Mouse (Mus musculus): ENCODE results near the gene Gvin1.
"Not testable (repeated sequence)": the region's sequence is repeated elsewhere in the genome, so short reads cannot be mapped to it uniquely, and the experiment has no call there.

The Gvin1 gene

DNA sequence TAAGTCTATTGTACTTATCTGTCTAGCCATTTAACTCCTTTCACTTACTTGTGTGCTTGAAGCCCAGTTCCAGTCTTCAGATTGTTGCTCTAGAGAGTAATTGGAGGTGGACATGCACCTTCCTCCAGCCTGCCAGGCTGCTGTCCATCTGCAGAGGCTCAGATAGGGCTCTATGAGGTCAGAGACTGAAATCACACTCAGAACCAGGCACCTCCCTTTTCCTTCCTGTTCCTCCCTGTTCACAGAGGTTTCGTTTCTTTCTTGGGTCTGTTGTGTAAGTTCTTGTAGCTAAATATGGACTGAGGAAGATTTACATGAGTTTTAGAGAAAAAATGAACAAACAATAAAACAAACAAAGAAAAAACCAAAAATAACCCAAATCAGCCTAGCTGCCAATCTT lies at the start of gene Gvin1:
TSS of gene Gvin1 (minus strand) at position 150 of the 400 bp plus-strand sequence.
- DNase-seq (ENCODE audit: low spot score) = not testable (repeated sequence)

DNA sequence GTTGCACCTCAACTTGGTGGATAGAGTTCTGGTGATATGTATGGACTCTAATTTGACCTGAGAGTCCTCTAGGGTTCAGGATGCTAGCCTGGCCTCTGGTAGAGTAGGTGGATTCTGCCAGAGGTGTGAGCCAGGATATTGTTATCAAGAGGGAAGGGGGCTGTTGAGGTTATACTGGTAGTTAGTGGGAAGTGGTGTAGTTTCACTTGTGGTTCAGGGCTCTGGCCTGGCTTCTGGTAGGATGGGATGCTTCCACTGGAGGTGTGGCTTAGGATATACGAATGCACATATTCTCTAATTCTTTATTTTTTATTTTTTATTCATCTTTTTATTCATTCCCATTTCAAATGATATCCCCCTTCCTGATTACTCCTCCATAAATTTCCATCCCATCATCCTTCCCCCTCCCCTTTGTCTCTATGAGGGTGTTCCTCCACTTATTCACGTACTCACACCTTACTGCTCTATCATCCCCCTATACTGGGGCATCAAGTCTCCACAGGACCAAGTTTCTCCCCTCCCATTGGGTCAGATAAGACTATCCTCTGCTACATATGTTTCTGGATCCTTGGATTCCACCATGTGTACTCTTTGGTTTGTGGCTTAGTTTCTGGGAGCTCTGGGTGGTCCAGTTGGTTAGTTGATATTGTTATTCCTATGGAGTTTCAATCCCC lies 36.9 kb upstream of the Gvin1 start:
- no peak for DNase-seq (ENCODE audit: low spot score)

DNA sequence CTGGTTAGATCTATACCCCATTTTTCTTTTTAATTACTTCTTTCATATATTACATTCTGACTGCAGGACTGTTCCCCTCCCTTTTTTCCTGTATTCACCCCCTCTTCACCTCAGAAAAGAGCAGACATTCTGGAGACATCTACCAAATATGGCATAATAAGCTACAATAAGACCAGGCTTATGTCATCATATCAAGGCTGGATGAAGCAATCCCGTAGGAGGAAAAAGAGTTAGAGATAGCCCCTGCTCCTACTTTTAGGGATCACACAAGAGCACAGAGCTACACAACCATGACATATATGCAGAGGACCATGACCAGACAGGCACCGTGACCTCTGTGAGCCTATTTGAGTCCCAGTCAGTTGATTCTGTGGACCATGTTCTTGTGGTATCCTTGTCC lies 33.8 kb upstream of the Gvin1 start:
- no peak for DNase-seq (ENCODE audit: low spot score)

DNA sequence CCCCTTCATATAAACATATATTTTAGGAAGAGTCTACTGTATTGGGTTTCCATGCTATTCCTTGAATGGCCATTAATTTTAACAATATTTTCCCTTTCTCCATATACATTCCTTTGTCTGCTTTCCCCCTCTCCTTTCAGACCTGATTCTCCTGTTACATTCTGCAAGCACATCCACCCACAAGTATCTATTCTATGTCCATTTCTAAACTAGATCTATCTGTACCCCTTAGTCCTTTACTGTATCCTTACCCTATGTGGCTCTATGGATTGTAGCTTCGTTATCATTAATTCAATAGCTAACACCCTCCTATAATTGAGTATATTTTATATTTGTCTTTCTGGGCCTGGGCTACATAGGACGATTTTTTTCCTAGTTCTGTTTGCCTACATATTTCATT lies 33.1 kb upstream of the Gvin1 start:
- DNase-seq (ENCODE audit: low spot score) = no peak

DNA sequence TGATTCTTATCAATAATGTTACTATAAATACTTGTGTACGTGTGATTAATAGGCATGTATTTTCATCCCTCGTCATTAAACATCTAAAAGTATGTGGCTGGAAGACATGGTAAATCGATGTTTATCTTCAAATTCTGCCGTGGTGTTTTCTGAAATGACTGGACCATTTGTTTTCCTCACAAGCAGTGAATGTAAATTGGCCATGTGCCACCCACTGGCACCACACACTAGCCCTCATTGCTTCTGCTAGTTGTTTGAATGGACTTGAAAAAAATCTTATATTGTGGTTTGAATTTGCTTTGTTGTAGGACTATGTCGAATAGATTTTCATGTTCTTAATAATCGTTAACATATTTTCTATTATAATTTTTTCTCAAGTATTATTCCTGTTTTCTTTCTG lies 30.5 kb upstream of the Gvin1 start:
- DNase-seq (ENCODE audit: low spot score) = no peak

DNA sequence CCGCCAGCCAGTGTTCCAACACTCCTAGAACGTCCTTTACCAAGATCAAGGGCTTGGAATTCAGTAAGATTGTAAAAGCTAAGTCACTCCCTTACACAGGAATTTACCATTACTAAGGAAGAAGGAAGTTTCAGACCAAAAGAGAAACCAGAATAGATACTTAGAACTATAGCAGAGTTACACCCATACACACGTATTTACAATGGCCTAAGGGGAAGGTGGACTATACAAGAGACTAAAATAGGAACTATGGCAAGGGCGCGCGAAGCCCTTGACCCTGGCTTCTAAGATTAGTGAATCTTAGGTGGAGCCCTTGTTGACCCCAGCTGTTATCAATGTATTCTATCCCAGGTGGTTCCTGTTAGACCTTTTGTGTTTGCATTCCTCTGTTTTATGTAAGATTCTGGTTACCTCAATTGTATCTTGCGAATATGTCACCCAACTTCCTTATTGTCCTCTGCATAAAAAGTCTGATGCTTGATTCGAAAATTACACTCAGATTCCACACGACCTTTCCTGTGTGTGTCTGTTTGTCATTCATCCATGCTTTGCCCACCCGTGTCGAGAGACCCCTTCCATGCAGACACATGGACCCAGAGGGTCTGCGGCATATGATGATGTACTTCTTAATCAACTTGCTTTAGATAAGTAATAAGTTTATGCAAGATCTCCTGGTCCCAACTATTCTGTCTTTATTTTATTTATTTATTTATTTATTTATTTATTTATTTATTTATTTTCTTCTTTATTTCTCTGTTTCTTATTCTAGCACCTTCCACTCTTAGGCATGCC lies 25.6 kb upstream of the Gvin1 start:
- not testable (repeated sequence) for DNase-seq (ENCODE audit: low spot score)

DNA sequence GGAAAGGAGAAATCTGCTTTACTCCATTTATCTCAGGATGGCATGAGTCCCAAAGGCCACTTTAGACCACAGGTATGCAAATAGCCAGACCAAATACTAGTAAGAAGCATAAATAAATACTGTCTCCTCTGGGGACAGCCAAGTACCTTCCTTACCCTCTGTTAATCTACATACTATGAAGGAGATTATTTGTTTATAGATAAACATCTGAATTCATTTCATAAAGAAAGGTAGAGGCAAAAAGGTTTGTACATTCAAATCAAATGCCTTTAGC lies 22.0 kb upstream of the Gvin1 start:
- no peak for DNase-seq (ENCODE audit: low spot score)

DNA sequence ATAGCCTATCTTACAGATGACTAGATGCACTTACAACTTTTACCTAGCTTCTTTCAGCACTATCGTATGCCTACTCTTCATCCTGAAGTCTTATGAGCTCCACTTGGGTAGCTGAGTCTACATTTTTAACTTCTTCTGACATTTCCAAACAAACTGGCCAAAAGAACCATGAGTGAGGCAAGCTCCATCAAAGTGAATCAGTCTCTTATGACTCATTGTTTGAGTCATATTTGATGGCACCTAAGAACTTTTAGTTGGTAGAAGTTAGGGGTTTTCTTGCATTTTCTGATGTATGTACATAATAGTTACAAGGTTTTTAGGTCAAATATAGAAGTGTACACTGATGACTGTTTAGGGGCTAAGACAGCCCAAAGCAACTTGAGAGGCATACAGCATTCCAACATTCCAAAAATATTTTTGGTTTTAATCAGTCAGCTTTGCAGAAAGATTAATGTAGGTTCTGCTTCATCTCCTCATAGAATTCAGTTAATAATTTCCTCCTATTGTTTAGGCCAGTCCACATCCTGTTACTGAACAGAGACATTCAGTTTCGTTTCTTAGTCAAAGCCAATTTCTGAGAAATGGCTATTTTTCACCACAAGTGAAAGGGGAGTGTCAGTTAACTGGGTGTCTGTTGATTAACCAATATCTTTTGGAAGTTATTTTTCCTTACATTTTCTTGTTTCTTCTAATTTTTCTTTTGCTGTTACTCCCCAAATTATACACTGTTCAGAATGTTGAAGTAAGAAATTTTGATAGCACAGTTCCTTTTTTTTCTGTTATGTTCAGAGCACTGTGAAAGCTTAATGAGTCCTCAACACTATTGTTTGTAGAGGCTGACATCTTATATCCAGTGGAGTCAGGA lies 21.4 kb upstream of the Gvin1 start:
- no peak for DNase-seq (ENCODE audit: low spot score)

DNA sequence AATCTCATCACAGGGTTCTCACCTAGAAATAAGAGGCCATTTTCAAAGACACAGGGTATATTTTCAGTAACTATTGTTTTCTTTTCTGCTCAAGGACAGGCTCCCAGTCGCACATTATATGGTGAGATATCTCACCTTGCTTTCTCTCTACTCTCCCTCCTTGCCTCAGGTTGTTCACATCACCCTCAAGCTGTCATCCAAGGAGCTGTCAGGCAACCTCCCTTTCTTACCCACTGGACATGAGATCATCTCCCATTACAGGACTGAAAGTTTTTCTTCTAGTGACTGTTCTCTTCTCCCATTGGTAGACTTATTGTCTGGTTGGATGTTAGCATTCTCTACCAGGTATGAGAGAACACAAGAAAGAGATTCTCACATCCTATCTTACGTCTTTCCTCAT lies 20.5 kb upstream of the Gvin1 start:
- DNase-seq (ENCODE audit: low spot score) = no peak

DNA sequence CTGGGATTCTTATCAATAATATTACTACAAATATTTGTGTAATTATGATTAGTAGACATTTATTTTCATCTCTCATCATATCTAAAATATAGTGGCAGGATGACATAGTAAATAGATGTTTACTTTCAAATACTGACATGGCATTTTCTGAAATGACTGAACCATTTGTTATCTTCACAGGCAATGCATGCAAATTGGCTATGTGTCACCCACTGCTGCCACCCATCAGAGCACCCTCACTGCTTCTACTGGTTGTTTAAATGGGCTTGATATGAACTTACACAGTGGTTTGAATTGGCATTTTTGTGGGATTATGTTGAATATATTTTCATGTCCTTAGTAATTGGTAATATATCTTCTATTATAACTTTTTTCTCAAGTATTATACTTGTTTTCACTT lies 784 bp upstream of the Gvin1 start:
- not testable (repeated sequence) for DNase-seq (ENCODE audit: low spot score)

DNA sequence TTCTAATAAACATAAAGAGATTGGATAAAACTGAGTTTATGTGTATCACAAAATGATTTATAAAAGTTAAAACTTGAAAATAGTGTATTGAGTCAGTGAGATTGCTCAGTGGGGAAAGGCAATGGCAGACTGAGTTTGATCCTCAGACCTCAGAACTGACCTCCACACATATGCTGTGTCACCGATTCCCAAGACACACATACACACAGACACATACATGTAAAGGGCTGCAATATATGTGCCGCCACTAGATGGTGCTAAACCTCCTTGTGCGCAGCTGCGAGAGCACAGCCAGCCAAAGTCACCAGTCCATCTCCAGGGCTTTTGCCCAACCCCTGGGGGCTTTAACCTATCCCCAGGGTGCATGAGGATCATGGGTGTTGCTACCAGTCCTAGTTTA lies 1.4 kb downstream of the Gvin1 start:
- DNase-seq (ENCODE audit: low spot score) = not testable (repeated sequence)

DNA sequence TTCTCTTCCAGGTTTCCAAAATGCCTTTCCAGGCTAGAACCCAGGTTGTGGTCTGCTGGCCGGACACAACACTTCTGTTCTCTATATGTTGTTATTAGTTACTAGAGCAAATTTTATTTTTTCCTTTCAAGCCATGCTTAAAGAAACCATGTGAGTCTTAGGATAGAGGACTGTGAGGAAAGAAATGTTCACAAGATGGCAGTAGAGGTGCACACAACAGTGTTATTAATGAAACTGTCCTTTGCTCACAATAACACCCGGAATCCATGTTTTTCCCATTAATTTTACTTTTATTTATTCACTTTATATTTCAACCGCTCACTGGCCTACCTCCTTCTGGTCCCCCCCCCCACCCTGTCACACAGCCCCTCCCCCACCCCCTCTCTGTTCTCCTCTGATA lies 8.5 kb downstream of the Gvin1 start:
- DNase-seq (ENCODE audit: low spot score) = not testable (repeated sequence)

DNA sequence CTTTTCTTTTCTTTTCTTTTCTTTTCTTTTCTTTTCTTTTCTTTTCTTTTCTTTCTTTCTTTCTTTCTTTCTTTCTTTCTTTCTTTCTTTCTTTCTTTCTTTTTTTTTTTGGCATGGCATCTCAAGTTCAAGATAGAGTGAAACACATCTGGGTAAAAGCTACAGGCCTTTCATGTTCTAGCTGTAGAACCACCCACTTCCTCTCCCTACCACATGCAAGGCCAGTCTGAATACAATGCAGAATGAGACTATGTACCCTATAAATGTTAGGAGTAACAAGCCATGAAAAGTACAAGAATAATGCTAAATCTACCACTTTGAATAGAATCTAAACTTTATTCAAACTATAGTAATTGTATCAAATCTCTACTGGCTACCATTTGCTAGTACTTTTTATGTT lies 38.1 kb downstream of the Gvin1 start:
- not testable (repeated sequence) for DNase-seq (ENCODE audit: low spot score)

DNA sequence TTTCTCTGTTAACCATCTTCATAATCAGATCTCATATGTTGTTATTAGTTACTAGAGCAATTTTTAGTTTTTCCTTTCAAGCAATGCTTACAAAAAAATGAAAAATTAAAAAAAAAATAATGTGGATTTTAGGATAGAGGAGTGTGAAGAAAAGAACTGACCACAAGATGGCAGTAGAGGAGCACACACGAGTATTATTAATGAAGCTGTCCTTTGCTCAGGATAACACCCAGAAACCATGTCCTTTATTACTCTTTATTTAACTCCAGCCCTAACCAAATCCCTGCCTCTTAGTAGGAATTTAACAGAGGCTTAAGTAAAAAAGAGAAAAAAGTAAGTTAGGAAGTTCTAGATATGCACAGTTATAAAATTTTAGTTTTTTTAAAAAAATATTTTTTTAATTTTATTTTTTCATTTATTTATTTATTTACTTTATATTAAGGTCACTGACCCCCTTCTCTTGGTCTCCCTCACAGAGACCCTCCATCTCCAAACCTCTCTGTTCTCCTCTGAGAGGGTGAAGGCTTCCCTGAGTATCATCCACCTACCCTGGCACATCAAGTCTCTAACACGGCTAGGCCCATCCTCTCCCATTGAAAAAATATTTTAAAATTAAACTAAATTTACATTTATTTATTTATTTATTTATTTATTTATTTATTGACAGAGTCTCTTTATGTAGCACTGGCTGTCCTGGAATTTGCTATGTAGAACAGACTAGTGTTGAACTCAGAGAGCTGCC lies 69.9 kb downstream of the Gvin1 start:
- not testable (repeated sequence) for DNase-seq (ENCODE audit: low spot score)

DNA sequence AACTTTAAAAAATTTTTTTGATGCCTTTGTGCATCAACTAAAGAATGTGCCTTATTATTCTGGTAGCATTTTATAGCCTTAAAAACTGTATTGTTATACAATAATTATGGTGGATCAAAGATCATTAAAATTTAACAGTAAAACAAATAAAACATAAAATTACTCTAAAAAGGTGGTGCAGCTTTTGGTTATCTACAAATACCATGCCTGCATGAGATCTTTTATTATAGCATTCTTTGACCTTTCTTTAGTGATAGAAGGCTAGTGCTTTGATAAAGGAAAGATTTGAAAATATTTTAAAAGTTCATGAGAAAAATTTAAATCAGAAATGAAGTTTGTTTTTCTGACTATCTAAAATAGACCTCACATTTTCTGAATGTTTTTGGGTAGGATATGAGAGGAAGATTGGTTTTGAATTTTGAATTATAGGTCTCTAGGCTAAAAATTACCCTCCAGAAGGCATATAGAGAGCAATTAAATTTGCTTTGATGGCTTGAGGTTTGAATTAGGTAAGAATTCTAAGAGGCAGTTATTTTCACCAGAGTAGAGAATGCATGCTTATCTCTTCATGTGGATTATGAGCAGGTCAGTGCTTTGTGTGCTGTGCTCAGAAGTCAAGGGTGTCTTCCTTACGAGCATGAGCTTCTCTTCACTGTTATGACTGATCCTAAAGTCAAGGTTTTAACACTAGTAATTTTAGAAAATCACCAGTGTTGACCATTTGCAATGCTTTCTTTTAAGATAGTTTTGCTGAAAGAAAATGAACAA lies 73.8 kb downstream of the Gvin1 start:
- not testable (repeated sequence) for DNase-seq (ENCODE audit: low spot score)

DNA sequence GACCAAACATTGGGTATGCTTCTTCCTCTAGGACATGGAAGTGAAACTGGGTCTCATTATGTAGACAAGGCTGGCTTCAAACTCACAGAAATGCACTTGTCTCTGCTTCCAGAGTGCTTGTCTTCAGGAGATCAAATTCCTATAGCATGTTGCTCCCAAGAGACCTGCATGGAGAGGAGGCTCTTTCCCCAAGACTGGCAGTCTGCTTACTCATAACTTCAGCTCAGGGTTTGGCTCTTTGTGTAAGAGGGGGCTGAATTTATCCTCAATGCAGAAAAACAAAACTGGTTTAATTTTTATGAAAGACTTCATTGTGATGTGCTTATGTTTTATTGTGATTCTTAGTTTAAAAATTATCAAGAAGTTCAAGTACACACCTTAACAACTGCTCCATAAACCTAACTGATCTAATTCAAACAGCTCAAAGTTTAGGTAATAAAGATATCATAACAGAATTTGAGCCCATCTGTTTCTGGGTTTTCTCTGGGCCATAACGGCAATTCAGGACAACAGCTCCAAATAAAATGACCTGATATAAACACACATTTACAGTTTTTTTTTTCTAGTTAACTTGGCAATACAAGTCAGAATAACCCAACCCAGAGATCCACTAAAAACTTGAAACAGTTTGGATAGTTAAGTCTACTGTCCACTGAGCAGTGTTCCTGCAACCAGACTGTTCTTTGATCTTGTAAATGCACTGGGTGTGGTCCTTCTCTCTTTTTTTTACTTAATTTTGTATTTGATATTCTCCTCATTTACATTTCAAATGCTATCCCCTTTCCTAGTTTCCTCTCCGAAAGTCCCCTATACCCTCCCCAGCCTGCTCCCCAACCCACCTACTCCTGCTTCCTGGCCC lies 97.8 kb downstream of the Gvin1 start:
- not testable (repeated sequence) for DNase-seq (ENCODE audit: low spot score)

Measured in ovary, postnatal 10 days (tissue).